Mouse (Mus musculus) skeletal muscle tissue, adult 2 months (tissue): ENCODE results near the gene Iqch.

ENCODE experiments used
- DNase-seq: peaks from one replicate; pipeline ENCODE4 v3.0.0-alpha.2; 2012; ENCODE audit warnings: low read depth, low spot score

Iqch gene

DNA sequence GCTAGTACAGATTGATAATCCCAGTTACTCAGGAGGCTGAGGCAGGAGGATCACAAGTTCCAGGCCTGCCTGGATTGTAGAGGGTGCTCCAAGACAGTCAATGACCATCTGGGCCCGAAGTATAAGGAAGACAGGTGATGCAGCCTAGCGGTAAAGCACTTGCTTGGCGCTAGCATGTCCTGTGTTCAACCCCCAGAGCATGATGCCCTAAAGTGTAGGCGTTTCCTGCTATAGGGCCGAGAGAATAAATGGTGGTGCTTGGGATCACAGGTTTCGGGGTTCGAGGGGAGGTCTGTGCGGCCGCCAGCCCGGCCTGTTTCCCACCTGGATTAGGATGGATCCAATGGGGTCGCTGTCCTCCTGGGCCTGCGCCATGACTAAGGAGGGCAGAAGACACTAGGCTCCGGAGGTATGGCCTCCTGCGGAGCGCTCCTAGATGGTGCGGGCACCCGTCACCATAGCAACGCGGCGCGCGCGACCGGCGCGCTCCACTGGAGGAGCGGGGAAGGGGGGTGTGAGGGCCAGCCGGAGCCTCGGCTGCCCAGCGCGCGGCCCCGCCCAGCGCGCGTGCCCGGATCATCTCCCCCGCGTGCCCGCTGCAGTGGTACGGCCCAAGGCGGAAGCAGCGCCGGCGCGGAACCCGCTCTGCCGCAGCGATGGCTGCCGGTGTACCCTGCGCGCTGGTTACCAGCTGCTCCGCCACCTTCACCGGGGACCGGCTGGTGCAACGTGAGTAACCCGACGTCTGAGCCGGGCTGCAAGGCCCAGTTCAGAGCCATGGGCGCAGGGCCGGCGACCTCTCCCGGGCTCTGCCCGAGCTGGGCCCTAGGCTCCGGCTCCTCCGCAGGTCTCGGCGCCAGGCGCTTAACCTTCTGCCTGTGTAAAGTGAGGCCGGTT lies at the start of gene Iqch, which contains the start of gene Aagab:
TSS of gene Iqch (minus strand) at position 451 of the 897 bp plus-strand sequence.
TSS of gene Aagab (plus strand) at position 618 of the 897 bp plus-strand sequence.
- DNase-seq = peak; percentile 95

DNA sequence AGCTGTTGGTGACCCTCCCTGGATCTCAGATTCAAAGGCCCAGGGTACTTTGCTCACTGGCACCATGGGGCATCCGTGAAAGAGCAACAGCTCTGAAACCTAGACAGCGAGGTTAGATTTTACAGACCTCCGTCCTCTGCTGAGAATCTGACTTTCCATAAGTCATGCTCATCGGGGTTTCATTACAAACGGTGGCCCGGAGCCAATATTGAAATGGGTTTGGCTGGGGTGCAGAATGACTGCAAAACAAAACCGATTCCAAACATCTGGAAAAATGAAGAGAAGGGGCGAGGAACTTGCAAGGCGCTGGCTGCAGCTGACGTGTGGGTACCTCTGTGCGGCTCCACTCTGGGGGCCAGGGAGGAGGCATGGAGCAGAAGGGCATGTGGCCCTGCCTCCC lies 49.3 kb upstream of the Iqch start:
- DNase-seq = peak; percentile 71

DNA sequence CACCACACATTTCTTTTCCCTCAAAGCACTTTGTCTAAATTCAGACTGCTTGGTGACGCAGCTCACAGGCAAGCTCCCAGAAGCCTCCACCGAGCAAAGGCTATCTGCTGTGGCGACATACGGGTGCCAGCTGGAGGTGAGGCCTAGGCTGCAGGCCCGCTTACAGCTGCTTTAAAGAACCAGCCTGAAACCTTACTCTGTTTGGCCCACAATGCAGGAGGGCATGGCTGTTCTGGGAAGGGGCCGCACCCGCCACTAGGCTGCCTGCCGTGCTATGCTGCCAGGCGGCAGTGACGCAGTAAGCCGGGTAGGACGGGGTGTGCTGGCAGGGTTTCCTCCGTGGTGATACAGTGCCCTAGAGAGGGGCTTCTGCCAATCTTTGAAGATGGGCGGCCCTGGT lies 48.6 kb upstream of the Iqch start:
- peak; percentile 92 for DNase-seq

DNA sequence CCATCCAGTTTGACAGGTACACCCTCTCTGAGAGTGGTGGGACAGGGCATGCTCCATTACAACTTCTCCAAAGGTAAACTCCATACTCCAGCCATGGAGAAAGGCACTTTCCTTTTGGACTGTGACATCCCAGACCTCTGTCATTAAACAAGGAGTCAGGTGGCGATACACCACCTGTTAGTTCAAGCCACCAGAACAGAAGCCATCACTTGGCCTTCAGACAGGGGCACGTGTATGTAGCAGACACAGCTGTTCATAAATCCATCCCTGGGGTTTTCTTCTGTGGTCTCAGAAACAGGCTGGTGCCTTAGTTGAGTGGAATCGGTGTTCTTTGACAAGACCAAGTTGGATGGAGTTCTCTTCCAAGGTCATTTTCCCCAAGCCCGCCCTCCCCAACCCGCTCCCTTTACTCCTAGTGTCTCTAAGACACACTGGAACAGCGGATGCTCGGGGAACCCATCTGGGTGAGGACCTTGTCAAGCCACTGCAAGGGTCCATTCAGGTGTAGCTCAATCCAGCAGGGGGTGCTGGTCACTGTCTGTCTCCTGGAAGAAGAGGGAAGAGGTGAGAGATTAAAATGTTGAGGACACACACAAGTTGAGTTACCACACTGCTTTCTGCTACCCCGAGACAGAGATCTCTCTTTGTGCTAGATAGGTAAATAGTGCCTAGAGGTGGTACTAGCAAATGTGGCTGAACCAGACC lies 47.7 kb upstream of the Iqch start:
- no peak for DNase-seq

DNA sequence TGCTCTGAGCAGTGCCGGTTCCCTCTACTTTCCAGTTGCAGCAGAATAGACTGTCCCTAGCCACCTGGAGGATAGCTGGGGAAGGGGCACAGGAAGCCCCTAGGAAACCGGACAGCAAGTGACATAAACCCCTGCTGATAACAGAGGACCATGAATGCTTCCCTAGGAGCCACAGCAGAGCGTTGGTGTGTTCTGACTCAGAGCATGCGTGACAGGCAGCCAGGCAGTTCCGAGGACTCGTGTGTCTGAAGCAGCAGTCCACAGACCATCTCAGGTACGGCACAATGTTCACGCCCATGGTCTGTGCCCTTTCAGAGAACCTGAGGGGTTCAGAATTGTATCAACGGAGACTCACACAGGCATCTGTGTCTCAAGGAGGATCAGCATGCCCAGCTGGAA lies 46.2 kb upstream of the Iqch start:
- DNase-seq = no peak

DNA sequence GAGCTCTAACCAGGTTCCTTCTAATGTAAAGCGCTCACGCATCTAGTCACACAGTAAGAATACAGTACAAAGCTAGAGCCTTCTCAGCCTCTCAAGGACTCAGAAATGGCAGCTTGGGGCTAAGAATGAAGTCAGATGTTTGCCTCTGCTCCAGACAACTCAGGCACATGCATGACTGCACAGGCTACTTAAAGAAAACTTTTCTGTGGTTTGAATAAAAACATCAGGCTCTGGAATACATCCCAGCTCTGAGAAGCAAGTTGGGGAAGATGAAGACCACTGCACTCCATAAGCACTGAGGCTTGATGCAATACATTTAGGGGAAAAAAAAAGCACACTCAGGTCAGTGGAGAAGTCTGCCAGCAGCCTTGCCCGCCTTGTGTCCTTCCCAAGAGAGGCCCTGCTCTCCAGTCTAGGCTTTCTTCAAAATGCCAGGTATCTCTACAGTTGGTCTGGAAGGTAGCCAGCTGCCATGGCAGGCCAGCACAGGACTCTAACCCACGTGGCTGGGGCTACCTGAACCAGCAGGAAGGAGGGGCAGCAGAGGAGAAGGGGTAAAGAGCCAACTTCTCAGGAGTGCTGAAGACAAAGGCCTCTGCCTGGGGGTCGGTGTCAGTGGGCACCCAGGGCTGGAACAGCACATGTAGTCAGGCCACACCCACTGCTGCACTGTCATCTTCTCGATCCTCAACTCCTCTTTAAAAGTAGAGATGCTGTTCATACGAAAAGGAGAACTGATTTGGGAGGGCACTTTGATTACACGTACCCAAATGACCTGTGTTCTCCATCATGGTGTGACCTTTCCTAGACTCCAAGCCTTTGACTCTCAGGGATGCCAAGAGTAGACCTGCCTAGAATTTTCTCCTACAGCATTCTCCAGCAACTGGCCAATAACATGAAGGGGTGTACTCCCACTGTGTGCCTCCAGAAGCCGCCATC lies 45.6 kb upstream of the Iqch start:
- DNase-seq = no peak

DNA sequence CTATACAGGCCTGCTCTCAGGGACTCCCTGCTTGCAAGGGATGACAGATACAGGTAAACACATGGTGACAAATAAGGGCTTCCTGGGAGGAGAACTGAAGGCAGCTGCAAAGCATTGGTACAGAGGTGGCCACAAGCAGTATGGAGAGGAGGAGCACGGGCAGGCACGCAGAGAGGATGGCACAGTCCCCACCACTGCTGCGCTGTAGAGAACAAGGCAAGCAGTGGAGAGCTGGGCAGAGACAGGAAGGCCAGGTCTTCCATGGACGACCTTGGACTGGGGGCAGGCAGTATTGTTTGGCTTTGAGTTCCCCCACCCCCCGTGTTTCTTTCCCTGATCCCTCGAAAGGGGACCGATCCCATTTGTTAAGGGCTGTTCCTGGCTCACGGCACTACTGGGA lies 42.8 kb upstream of the Iqch start:
- no peak for DNase-seq

DNA sequence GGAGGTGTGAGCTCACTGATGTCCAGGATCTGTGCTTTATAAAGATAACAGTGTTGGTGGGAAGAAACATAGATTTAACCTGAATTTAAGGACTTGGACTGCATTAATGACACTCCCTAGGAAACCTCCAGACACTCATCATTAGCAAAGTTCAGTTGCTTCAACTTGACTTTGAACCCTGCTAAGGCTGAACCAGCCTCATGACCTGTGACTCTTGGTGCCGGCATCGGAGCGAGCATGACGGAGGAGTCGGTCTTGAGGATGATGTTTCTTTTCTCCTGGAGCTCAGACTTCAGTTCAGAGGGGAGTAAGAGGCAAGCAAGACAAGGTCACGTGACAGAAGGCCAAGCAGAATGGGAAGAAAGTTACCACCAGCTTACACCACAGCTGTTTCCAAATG lies 41.7 kb upstream of the Iqch start:
- no peak for DNase-seq

DNA sequence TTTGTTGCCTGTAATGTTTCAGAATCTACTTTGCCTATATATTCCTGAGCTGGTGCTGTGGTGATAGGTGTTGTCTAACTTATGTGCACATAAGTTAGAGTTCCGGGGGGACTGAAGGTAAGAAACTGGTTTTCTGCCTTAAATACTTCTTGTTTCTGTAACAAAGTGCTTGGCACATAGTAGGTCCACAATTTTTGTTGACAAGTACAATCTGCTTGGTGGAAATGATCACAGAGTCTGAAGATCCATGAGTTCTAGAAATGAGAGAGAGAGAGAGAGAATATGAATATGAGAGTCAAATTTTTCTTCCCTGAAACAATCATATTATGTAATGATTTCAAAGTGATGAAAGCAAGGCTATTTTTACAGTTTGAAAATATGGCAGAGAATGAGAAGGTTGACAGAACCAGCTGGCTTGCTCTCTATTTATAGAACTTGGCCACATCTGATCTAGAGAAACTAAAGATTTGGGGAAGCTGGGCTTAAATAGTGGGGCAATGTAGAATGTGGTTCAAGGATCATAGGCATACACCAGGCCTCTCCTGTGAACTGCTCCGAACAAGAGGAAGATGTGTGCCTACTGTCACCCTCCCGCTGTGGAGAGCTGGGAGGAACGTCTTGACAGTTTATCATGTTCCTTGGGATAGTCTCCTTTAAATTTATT lies 39.8 kb upstream of the Iqch start:
- no peak for DNase-seq

DNA sequence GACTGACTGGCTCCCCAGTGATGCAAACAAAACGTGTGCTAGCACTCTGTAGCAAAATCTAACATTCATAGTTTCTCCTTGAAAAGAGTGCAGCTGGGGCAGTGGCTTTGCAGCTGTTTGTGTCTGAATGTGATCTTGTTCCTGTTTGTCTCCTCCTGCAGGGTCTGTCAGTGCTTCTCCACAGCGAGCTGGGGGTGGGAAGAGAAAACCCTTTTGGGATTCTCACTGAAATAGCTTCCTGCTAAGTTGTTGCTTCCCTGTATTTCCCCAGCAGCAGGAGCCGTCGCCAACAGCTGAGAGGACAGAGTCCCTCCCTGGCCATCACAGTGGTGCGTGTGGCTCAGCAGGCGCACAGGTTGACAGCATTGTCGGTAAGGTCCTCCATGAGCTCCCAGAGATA lies 33.8 kb upstream of the Iqch start:
- no peak for DNase-seq

DNA sequence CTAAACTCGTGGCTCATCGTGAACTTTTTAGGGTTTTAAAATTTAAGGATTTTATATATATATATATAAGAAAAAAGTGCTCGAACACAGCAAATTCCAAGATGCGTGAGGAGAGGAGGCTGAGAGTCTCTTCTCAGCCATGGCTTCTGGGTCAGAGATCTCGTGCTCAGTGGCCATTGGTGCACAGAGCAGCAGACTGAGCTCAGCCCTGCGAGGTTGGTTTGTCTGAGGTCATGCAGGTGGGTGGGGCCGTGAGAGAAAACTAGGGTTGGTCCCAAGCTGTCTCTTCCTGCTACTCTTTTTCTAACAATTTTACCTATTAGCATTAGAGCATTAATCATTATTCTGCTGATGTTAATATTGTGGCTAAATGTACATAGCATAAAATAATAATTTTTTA lies 31.0 kb upstream of the Iqch start:
- no peak for DNase-seq

DNA sequence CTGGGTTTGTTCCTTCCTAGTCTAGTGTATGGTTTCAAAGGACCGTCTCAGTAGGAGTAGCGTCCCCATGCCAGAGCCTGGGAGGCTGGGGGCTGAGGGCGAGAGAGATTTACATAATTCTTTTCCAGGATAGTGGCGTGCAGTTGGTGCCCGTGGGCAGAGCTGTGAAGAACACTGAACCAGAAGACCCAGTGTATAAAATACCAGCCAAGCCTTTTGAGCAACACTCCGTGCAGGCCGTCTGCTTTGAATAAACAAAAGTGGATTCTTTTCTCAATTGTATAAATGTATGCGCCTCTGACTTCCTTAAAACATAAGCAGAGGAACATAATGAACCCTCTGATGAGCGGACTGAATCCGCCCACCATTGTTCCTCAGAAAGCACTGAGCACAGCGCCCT lies 30.6 kb upstream of the Iqch start:
- no peak for DNase-seq

DNA sequence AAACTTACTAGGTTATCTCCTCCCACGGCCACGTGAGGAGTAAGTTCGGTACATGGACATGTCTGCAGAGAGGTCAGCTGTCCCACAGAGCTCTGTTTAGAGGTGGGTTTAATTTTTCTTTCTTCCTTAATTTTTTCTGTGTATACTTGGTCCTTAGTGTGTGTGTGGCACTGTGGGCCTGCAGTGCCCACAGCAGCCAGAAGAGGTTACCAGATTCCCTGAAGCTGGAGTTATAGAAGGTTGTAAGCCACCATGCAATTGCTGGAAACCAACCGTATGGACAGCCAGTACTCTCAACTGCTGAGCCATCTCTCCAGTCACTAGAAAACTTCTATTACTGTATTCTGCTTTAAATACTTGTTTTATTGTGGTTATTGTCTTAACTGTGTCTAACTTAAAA lies 29.8 kb upstream of the Iqch start:
- DNase-seq = no peak

DNA sequence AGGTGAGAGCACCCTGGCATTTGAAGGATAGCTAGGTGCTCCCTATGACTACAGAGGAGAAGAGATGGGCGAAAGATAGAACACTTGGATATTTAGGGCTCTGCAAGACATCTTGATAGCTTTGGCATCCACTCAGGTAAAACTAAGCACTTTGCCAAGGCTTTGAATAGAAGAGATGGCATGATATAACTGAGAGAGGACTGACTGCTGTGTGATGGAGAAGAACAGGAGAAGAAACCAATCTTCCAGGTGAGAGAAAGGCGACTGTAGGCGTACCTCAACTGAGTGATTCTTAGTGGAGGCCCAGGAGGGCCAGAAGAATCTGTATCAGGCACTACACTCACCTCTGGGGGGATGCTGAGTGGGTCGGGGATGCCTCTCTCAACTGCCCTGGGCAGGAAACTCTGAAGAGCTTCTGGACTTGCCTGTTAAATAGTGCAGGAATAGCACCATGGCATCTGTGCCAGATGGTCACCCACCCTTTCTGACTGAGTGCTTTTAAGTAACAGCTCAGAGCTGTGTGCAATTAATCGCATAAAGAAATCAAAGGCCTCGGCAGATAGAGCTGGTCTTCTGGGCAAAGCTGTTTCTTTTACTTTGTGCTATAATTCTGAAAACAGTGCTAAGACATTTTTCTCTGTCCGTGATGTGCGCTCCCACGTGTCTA lies 22.9 kb upstream of the Iqch start:
- no peak for DNase-seq

DNA sequence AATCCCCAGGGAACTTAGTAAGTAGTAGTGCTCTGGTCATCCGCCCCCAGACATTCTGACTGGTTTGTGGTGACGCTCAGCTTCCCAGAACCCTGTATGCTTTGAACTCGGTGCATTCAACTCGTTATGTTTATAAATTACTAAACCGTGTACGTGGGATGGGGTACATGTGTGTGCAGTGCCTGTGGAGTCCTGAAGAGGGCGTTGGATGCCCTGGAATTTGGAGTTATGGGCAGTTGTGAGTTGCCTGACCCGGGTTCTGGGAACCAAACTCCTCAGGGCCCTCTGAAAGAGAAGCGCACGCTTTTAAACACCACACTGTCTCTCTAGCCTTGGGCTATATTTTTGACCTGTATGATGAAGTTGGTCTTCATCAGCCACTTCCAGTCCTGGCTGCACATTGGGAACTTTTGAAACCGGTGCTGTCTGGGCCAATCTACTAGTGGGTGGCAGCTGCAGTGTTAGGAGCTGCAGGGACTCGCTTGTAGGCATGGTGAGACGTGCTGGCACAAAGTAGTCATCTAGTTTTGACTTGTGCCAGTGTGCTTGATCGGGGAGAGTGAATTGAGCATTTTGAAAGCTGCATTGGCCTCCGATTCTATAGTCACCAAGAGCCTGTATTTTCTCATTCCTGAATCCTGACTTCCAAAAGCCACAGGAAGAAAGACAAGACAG lies 21.7 kb upstream of the Iqch start:
- no peak for DNase-seq

DNA sequence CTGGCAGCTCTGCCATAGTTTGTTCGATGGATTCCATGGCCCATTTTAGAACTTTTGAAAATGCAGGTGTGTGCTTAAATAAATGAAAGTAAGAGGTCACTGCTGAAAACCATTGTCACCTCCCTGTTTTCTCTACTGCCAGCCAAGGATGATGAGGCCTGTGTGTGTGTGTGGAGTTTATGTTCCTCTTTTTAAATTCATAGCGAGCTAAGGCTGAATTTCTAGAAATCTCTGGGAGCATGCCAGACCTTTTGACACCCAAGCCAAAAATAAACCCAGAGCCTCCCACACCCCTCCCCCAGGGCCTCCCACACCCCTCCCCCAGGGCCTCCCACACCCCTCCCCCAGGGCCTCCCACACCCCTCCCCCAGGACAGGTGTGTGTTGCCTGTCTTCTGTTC lies 15.7 kb upstream of the Iqch start:
- no peak for DNase-seq

DNA sequence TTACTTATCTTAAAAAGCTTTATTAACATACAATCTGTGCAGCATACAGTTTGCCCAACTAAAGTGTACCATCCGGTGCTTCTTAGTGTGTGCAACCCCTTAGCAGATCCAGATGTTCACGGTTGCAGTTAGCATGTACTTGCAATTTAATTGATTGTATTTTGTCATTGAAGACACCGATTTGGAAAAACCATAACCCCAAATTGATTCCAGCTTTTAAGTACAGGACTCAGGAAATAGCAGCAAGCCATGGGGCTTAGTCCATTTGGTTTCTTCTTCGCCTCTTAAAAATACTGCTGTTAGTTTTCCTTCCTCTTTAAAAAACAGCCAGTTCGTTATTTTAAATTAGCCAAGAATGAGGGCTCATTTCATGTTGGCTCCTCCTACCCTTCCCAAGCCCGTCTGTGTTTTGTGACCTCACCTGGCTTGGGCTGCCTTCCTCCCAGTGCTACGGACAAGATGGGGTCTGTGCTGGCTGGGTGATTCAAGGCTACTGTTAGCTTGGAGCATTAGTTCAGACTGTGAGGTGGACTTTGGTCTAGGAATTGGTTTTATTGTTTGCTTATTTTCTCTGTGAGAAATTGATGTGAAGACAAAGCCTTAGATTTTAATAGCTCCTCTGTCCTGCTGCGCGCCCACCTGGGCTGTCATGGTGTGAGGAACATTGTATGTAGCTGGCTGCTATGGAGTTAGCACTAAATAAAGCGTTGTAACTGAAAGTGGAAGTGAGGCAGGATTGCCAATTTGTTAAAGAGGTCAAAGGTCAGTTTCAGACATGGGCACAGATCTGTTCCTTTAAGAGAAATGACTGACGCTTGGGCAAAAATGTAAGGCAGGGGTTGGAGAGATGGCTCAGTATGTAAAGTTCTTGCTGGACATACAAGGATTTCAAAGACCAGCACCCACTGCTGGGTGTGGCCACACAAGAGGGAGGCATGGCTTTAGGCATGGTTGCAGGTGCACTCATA lies 12.0 kb upstream of the Iqch start:
- DNase-seq = no peak

DNA sequence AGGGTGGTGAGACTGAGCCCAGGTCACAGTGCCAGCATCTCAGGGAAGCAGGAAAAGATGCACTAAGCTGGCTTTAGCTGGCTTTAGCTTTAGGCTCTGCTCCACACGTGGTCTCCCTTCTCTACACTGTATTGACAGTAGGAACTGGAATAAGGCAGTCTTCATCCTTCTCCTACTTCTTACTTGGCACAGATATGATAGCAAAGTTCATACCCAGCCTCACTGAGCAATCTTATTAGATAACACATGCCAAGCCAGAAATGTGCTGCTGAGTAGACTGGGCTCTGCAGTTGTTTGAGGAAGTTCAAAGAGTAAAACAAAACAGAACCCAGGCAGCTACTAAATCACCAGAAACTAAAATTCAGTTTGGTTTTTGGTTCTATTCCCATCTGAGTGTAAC lies 11.3 kb upstream of the Iqch start:
- no peak for DNase-seq
